Mouse (Mus musculus): Measurements from ENCODE around the gene Sncg.
"Not testable (repeated sequence)": the region's sequence is repeated elsewhere in the genome, so short reads cannot be mapped to it uniquely, and the experiment has no call there.

Sncg gene

DNA sequence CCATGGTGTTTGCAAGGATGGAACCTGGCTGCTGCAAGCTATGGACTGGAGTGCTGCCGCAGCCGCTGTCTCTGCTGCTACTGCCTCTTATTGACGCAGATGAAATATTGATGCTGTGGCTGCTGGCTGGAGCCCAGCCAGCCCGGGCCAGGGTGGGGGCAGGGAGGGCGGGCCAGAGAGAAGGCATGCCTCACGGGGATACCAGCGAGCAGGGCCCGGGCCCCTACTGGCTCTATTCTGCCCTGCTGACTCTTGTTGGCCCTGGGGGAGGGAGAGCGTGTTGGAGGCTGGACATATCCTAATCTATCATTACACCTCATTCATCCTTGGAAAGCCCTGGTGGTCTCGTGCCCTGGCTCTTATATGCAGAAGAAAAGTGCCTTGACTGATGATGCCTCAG lies at the start of gene Sncg:
TSS of gene Sncg (minus strand) at position 213 of the 400 bp plus-strand sequence.
- DNase-seq: no peak

GRCm38 (mm10) chr14:34421078-34421477 lies 46.5 kb upstream of the Sncg start:
- DNase-seq: no peak

GRCm38 (mm10) chr14:34417501-34417900 lies 42.9 kb upstream of the Sncg start:
- no peak for DNase-seq

DNA sequence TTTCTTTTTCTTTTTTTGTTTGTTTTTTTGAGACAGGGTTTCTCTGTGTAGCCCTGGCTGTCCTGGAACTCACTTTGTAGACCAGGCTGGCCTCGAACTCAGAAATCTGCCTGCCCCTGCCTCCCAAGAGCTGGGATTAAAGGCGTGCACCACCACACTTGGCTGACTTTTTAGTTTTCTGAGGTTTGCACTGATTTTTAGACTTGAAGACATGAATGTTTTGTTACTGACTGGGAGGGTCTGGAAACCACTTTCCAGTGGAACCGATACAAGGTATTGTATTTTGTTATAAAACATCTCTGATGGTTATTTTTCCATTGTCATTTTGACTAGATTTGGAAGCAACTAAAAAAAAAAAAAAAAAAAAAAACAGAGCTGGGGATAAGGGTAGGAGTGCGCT lies 42.4 kb upstream of the Sncg start:
- DNase-seq: not testable (repeated sequence)

DNA sequence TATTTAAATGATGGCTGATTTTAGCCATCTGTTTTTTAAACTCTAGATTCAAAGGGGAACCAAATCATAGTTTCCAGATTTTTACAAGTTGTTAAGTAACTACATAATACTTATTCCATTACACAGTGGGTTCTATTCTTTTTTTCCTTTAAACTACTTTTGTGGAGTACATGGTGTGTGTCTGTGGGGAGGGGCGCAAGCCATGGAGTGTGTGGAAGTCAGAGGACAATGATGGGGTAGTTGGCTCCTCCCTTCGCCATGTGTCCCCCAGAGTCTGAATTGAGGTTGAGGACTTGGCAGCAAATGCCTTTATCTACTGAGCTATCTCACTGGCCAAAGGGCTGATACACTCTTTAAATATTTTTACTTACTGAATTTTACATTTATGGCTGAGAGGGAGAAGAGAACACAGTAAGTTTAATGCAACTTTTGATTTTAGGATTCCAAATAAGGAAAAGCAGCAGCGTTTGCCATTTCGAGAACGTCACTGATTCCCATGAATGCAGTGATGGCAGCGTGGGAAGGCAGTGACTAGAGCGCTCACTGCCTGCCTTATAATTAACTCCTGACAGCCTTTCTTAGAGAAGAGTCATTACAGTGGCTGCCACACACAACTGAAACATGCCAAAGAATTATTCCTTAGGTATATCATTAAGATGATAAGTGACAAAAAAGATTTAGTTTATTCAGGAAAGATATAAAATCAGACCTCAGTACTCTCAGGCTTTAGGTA lies 37.7 kb upstream of the Sncg start:
- no peak for DNase-seq

- no peak for DNase-seq
These were observed 36.1 kb upstream of the Sncg start for GRCm38 (mm10) chr14:34410716-34411115.

DNA sequence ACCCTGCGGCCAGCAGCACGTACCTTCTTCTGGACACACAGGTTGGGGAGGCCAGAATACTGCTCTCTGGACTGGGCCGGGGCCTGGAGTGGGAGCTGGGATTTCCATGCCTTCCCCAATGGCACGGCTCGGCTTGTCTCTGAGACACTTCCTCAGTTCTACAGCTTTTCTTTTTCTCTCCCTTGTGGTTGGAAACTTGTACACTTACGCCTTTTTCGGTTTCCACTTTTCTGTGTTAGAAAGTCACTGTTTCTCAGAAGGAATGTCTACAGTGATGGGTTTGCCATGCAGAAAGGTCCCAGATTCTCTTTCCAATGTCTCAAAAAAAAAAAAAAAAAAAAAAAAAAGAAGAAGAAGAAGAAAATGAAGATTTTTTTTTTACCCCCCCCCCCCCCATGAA lies 28.8 kb upstream of the Sncg start:
- no peak for DNase-seq

DNA sequence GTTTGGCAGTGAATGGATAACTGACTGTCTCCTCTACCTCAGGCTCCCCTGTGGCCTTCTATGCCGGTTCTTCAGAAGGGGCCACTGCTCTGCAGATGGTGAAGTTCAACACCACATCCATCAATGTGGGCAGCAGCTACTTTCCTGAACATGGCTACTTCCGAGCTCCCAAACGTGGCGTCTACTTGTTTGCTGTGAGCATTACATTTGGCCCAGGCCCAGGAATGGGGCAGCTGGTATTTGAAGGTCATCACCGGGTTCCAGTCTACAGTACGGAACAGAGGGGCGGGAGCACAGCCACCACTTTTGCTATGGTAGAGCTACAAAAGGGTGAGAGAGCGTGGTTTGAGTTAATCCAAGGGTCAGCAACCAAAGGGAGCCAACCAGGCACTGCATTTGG lies 28.3 kb upstream of the Sncg start:
- no peak for DNase-seq

- DNase-seq: peak; percentile 28 to 73
These were observed 26.5 kb upstream of the Sncg start for GRCm38 (mm10) chr14:34401135-34401534.

- no peak for DNase-seq
These were observed 25.4 kb upstream of the Sncg start for GRCm38 (mm10) chr14:34400021-34400420.

- no peak for DNase-seq
These were observed 24.7 kb upstream of the Sncg start for GRCm38 (mm10) chr14:34399301-34399700.

GRCm38 (mm10) chr14:34398901-34399300 lies 24.3 kb upstream of the Sncg start:
- no peak for DNase-seq

GRCm38 (mm10) chr14:34397871-34398270 lies 23.3 kb upstream of the Sncg start:
- DNase-seq: no peak

DNA sequence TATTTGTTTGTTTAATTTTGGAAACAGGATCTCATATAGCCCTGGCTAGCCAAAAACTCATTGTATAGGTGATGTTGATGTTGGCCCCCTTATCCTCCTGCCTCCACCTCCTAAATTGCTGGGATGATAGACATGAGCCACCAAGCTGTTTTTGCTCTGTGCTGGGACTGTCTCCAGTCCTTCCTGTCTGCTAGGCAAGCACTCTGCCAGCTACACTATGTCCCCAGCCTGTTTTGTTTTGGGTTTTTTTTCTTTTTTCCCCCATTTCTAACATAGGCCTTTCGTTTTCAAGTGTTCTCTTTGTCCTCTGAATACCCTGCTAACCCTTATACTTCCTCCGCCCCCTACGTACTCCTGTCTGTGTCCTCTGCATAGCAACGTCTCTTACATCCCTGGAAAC lies 18.7 kb upstream of the Sncg start:
- no peak for DNase-seq

DNA sequence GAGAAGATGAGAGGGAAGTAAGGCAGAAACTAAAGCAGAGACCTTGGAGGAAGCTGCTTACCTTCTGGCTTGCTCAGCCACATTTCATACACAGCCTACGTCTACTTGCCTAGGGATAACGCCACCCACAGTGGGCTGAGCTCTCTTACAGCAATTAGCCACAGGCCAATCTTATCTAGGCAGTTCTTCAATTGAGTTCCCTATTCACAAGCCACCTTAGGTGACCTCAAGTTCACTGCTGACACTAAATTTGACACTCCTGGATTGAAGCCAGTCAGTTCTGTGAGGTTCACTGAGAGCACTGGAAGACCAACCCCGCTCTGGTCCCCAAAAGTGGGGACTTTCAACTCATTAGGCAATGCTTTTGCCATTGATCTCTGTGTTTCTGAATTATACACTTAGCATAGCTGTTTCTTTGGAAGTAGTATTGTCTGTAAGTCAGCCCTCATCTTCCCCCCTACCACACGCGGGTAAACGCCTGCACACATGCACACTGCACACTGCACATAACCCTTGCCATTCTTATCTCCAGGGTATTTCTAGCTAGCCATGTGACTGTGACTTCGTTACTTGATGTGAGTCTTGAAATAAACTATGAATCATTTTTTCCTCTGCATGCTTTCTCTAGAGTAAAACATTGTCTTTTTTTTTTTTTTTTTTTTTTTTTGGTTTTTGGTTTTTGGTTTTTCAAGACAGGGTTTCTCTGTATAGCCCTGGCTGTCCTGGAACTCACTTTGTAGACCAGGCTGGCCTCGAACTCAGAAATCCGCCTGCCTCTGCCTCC lies 8.5 kb upstream of the Sncg start:
- no peak for DNase-seq

DNA sequence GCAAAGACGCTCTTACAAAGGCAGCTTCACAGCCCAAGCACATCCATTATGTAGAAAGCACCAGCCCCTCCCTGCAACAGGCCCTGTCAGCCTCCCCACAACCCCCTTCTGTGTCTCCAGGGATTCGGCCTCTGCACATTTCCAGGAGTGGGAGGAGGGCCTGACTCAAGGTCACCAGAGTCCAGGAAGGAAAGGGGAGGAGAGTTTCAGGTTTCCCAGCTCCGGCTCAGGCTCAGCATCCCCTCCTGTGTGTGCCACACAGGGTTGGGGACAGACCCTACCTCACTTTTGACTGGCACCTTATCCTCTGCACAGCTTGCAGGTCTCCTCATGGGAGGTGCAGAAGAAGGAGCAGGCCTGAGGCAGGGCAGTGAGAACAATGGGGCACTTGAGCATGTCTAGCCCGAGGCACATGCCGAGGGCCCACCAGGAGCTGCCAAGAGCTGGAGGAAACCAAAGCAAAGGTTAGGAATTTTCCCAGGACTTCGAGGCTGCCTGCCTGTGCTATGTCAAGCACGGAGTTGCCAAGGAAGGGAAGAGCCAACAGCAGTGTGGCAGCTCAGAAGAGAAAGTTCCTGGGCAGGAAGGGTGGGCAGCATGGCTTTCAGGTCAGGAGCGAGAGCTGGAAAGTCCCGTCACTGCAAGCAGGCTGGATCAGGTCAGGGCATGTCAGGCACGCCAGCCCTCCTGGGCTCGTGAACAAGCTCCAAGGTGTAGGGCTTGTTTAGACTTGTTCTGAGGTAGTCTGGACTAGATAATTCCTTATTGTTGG lies 4.2 kb upstream of the Sncg start:
- no peak for DNase-seq

DNA sequence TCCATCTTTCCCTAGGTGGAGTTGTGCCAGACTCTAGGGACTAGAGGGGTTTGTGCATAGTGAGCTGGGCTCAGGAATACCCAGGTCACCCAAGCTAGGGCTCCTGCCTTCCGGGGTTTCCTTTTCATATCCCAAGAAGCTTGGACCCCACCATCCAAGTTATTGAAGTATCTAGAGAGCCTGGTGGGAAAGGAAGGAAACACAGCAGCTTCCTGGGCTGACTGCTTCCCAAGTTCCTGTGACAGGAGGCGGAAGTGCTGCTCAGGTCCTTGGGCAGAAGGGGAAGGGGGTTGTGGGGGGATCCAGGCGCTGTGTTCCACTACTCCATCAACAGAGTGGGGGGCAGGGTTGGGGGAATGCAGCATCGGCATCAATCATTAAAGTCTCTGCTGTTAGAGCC lies 2.5 kb upstream of the Sncg start:
- DNase-seq: no peak

GRCm38 (mm10) chr14:34375941-34376340 lies 1.4 kb upstream of the Sncg start:
- DNase-seq: no peak

DNA sequence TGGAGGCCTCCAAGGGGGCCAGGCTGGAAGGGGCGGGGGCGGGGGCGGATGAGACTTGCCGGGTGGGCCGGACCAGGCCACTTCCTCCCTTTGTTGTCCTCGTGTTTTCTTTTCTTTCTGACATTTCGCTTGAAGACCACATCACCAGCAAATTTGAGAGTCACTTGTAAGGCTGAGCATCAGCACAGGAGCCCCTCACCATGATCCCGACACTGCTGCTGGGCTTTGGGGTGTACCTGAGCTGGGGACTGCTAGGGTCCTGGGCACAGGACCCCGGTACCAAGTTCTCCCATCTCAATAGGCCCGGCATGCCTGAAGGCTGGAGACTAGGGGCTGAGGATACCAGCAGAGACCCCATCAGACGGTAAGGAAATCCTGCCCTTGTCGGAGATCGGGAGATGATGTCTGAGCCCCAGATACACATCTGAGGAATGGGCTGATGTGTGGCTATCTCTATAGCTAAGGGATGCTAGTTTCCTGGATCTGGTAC lies 871 bp upstream of the Sncg start, which contains the start of gene Mmrn2:
TSS of gene Mmrn2 (plus strand) at position 51 of the 490 bp plus-strand sequence.
- no peak for DNase-seq

- no peak for DNase-seq
These were observed 1.0 kb downstream of the Sncg start for GRCm38 (mm10) chr14:34373581-34373980.

- DNase-seq: peak in 1 of 2 experiments; percentile 19
These were observed 1.9 kb downstream of the Sncg start for GRCm38 (mm10) chr14:34372646-34373045.

- no peak for DNase-seq
These were observed 2.8 kb downstream of the Sncg start for GRCm38 (mm10) chr14:34371763-34372162.

- DNase-seq: no peak
These were observed 3.7 kb downstream of the Sncg start for GRCm38 (mm10) chr14:34370921-34371320.
